ENCODE assay signal across 14 mouse cellular contexts in genomic region chr2:85278128-85278527, GRCm38 (mm10).
"Had no signal": no experiment of that assay in that cellular context is flagged by ENCODE, and none has a peak within 500 bp of the region (broad histone marks: within the 10 kb centered on the region; RNA-seq: fewer than 3 reads in every experiment).

No protein-coding gene starts in this region.

- H3K27me3 ChIP-seq: kidney, embryonic 15.5 days; limb, embryonic 13.5 days; midbrain, embryonic 13.5 days; neural tube, embryonic 15.5 days had no signal

- H3K4me2 ChIP-seq: kidney, embryonic 15.5 days; limb, embryonic 13.5 days; midbrain, embryonic 13.5 days; neural tube, embryonic 15.5 days had no signal

- H3K27ac ChIP-seq: kidney, embryonic 15.5 days; limb, embryonic 13.5 days; liver, embryonic 14.5 days; midbrain, embryonic 13.5 days; neural tube, embryonic 15.5 days had no signal

- H3K4me3 ChIP-seq: kidney, embryonic 15.5 days; limb, embryonic 13.5 days; midbrain, embryonic 13.5 days; myocyte; neural tube, embryonic 15.5 days had no signal

- H3K9me3 ChIP-seq: kidney, embryonic 15.5 days; limb, embryonic 13.5 days; midbrain, embryonic 13.5 days; neural tube, embryonic 15.5 days had no signal

- DNase-seq: kidney, adult 2 months; kidney, postnatal 14 days; left cerebral cortex, postnatal 4 days; lung, adult 18-20 months; right cerebral cortex, adult 18-20 months; spleen, adult 18-20 months; thymus, adult 18-20 months; thymus, postnatal 14 days had no signal

- H3K4me1 ChIP-seq: kidney, embryonic 15.5 days; limb, embryonic 13.5 days; midbrain, embryonic 13.5 days; neural tube, embryonic 15.5 days had no signal

- ATAC-seq: midbrain, embryonic 13.5 days had no signal

- H3K36me3 ChIP-seq: kidney, embryonic 15.5 days; limb, embryonic 13.5 days; midbrain, embryonic 13.5 days; neural tube, embryonic 15.5 days had no signal

- H3K9ac ChIP-seq: kidney, embryonic 15.5 days; limb, embryonic 13.5 days; liver, embryonic 14.5 days; midbrain, embryonic 13.5 days; neural tube, embryonic 15.5 days had no signal
